Mouse (Mus musculus) embryonic fibroblast, embryonic 13.5 days (primary cell): Measurements from ENCODE around the gene Smdt1. TPM values are rescaled to one million over a fixed set of nuclear protein-coding genes. Genes with fewer than 3 reads are reported as not detected.

Experiments used
- H3K27ac ChIP-seq: 2 replicates; pipeline ENCODE4 v1.5.1; 2012; ENCODE audit warnings: low read length, control low read depth, inconsistent platforms; ENCODE audit not compliant: insufficient read depth
- H3K4me1 ChIP-seq: 2 replicates; pipeline ENCODE4 v1.6.1; 2011; ENCODE audit warnings: low read length; ENCODE audit not compliant: control insufficient read depth, insufficient read depth
- H3K4me3 ChIP-seq: 2 replicates; pipeline ENCODE4 v1.5.1; 2011; ENCODE audit warnings: mild to moderate bottlenecking, control low read depth, low read length; ENCODE audit not compliant: insufficient read depth
- CTCF ChIP-seq: IDR thresholded peaks from 2 replicates; pipeline ENCODE4 v1.5.1; 2011; ENCODE audit warnings: mild to moderate bottlenecking, control low read depth, low read length, moderate library complexity, borderline replicate concordance; ENCODE audit not compliant: insufficient read depth
- POLR2A ChIP-seq: IDR thresholded peaks from 2 replicates; pipeline ENCODE4 v1.6.1; 2011; ENCODE audit warnings: low read depth, mild to moderate bottlenecking, control low read depth, low read length, moderate library complexity
- polyA plus RNA-seq: library from polyadenylated mRNA; stranded (reverse); fragments of >200 nt; gene quantifications from 2 replicates; pipeline ENCODE4 v1.2.4, GENCODE M21; 2011; ENCODE audit warnings: low read depth; ENCODE audit not compliant: missing spikeins, insufficient read length

Smdt1 gene
- polyA plus RNA-seq, 1 experiment = 103 TPM

DNA sequence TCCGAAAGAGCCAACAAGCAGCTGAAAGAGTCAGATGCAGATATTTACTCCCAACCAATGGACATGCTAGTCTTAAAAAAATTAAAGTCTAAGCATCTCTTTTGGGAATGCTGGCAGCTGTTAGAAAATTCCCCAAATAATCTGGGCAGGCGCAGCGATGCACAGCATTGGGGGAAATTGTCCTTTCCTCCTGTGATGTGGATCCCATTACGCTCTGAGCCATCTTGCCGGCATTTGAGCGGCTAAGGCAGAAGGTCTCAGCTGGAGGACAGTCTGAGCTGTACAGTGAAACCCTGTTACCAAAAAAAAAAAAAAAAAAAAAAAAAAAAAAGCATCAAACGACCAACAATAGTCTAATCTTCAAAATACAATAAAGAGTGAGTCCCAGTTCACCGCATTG lies 16.6 kb upstream of the Smdt1 start:
- no peak overlapping the region for H3K27ac ChIP-seq

DNA sequence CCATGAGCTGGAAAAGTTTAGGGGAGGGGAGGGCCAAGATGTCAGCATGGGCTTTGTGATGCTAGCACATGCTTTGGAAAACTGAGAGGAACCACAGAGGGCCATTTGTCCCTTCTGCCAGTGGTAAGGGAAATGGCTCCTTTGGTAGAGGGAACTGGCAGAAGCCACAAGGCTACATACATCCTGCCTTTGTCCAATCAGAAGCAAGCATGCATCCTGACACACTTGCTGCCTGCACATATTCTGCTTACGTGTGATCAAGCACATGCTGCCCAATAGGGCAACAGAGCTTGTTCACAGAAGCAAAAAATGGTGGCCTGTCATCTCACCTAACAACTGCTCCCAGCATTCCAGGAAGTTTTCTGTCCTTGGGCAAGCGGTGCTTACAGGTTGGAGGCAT lies 13.4 kb upstream of the Smdt1 start:
- Histone ChIP-seq H3K4me3 (no peak overlapping the region), H3K4me1 (no peaks in the 10 kb centered on the region), H3K27ac (no peak overlapping the region)
- TF ChIP-seq POLR2A (no peak), CTCF (no peak)

More for the DNA sequence above, 16.6 kb upstream of the Smdt1 start:
- no peak for TF ChIP-seq POLR2A
- TF ChIP-seq CTCF = no peak
- no peak overlapping the region for H3K4me3 ChIP-seq
- H3K4me1 ChIP-seq = no peaks in the 10 kb centered on the region

DNA sequence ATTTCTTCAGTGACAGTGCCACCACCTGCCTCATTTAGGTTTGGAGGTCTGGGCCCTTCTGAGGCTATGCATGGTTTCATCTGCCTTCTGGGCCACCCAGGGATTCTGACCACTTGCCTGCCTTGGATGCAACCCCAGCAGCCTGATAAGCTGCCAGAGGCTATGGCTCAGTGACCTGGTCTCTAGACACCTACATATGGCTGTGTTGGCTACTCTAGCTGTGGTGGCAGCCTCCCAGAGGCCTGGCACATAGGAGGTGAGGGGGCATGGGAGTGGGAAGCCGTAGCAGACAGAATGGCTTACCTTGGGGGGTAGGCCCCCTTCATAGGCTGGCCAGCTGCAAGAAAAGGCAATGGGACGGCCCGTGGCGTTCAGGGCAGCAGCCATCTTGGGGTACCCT lies 3.6 kb upstream of the Smdt1 start:
- Histone ChIP-seq H3K27ac (no peak overlapping the region), H3K4me1 (peaks cover 5% of the 10 kb centered on the region; the same call in 1 of the 2 replicates), H3K4me3 (no peak overlapping the region)
- TF ChIP-seq CTCF (no peak), POLR2A (no peak)

DNA sequence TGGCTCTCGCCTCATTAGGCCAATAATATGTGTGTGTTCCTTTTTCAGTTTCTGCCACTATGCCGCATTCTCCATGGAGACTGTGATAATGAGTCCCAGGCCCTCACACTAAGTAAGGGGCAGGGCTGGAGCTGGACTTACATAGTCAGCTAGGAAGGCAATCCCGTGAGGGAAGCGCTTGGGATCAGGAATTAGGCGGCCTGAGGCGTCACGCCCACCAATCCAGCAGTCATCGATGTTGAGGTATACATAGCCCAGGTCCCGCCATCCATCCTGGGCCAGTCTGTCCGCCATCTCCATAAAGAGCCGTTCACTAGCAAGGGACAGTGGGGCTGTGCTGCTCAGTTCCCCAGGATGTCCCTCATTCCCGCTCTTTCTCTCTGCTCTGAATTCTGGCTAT lies 2.1 kb upstream of the Smdt1 start:
- Histone ChIP-seq H3K4me3 (no peak overlapping the region), H3K4me1 (peaks cover 5% of the 10 kb centered on the region; the same call in 1 of the 2 replicates), H3K27ac (no peak overlapping the region)
- no peak for TF ChIP-seq POLR2A
- TF ChIP-seq CTCF = no peak

DNA sequence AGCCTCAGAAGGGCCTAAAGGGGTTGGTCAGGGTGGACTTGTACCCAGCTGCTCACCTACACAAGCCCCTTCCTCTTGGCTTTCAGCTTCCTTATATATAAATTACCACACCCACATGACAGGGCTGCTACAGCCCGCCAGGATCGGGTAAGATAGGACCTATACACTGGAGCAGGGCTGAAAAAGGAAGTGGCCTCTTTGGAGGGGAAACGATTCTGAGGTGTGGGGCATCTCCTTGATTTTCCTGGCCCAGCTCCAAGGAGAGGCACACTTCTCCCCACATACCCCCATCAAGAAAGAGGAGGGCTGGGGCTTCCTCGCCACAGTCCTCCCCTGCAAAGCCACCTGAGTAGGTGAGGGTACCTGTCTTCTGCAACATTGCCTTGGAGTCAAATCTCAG lies 884 bp upstream of the Smdt1 start:
- Histone ChIP-seq H3K4me3 (peak overlapping the region; percentile 61), H3K4me1 (peaks cover 5% of the 10 kb centered on the region; the same call in 1 of the 2 replicates), H3K27ac (no peak overlapping the region)
- TF ChIP-seq CTCF (no peak), POLR2A (no peak)

DNA sequence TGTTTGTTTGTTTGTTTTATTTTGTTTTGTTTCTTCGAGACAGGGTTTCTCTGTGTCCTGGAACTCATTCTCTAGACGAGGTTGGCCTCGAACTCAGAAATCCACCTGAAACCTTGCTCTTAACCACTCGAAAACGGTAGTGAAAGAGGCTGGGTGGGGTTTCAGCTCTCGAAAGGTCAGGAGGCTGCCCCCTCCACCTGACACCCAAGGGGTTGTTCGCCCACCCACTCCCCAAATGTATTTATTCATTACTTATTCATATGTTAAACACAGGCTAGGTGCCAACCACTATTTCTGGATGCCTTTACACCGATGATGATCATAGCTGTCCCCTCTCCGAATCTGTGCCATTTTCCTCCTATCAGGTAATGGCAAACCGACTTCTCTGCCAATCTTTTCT lies 391 bp downstream of the Smdt1 start:
- Histone ChIP-seq H3K27ac (no peak overlapping the region), H3K4me3 (0 out of 2 replicates have a peak overlapping the region, but pooled peaks have one; percentile 17), H3K4me1 (peaks cover 5% of the 10 kb centered on the region; the same call in 1 of the 2 replicates)
- no peak for TF ChIP-seq POLR2A
- no peak for TF ChIP-seq CTCF

DNA sequence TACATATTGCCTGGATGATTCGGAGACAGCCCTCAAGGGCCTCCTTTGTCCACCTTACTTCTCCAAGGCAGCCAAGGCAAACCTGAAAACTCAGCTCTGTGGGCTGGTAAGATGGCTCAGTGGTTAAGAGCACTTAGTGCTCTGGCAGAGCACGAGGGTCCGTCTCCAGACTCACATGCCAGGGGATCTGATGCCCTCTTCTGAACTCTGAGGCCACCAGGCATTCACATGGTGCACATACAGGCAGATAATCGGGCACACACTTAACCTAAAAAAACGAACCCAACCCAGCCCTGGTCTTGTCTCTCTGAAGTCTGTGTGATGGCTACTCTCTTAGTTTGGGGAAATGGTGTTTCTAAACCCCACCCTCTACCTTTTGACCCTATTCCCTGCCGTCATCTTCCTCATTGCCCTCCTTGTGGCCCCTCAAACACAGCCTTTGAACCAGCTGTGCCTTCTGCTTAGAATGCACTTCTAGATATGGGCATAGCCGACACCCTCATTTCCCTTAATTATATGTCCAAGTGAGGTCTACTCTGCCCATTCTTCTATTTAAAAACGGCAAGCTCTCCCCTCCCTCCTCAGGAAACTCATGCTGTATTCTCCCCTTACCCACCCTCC lies 985 bp downstream of the Smdt1 start:
- TF ChIP-seq CTCF (no peak), POLR2A (no peak)
- Histone ChIP-seq H3K4me3 (no peak overlapping the region), H3K4me1 (peaks cover 5% of the 10 kb centered on the region; the same call in 1 of the 2 replicates), H3K27ac (no peak overlapping the region)

DNA sequence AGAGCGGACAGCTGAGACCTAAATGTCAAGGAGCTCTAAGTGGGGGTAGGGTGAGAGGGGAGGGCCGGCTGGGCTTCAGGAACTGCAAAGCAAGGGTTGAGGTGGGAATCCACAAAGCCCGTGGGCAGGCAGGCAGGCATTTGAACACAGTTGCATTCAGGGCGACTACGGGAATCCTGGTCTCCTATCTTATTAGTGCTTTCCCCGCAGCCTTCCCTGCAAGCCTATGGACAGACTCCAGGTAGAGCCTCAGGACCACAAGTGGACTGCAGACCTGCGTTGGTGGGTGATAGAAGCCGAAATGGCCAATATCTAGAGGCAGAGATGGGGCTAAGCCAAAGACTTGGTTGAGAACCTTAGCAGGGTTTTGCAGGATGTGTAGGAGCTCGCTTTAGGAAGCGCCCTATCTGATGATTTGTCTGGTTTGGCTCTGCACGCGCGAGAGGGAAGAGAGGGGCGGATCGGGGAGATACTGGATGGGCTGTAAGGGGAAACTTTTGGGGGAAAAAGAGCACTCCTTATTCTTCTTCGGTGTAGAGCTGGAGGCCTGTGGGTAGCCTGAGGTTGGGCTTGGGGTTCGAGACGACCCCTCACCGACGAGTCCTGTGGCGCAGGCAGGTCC lies 1.8 kb downstream of the Smdt1 start:
- no peak for TF ChIP-seq POLR2A
- no peak for TF ChIP-seq CTCF
- H3K4me3 ChIP-seq = peak overlapping the region; percentile 30; the same call in 1 of the 2 replicates
- H3K27ac ChIP-seq = no peak overlapping the region
- peaks cover 5% of the 10 kb centered on the region; the same call in 1 of the 2 replicates for H3K4me1 ChIP-seq

DNA sequence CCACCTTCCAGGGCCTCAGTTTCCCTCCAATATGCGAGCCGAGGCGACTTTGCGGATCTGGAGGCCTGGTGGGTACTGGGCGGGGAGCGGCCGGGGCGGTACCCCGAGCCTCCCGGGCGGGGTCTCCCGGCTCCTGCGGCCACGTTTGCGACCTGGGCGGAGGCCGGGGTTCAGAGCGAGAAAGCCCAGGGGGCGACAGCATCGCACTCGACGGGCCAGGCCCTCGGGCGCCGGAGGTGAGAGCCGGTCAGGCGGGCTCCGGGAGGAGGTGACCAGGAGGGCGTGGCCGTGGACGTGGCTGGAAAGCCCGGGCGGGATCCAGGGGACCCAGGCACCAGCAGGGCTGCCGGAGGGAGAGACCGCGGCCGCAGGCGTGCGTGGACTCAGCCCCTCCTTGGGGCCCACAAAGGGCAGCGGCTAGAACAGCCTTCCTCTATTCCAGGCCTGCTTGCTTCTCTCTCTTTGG lies 2.3 kb downstream of the Smdt1 start:
- H3K27ac ChIP-seq = peak overlapping the region; percentile 9; the same call in 1 of the 2 replicates
- peaks cover 5% of the 10 kb centered on the region; the same call in 1 of the 2 replicates for H3K4me1 ChIP-seq
- H3K4me3 ChIP-seq = peak overlapping the region; percentile 30
- TF ChIP-seq CTCF (no peak), POLR2A (peak; percentile 70)

DNA sequence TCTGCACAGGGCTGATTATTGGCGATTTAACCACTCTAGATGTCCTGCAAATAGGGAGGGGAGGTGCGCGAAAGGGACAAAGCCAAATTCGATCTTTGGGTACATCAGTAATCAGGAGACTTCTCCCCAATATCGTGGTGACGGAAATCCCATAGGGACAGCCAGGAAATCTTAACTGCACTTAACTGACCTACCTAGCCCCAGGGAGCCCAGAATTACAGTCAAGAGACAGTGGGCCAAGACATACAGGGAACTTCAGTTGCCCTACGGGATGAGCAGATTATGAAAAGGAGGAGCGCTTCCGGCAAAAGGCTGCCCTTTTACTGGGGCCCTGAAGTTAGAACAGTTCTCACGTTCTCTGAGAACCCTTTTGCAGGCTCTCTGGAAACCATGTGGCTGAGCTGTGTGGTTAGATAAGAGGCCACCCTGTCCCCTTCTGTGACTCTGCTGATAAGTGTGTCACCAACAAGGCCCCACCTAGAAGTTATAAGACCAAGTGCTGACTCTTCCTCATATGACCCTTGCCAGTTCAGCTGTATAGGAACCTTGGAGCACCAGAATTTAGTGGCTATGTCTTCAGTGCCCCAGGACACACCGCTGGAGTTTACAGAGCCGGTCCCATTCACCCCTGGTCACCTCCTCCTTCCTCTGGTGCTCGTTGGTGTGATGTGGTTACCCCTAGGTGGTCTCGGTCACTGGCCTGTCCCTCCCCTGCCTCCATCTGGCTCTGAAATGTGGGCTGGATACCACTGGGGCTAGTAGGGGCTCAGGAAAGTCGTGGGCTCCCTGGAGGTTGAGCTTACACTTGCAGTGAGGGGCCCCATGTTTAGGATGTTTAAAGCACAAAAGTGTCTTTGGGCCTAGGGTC lies 3.1 kb downstream of the Smdt1 start:
- H3K4me3 ChIP-seq = peak overlapping the region; percentile 30
- TF ChIP-seq CTCF (no peak), POLR2A (no peak)
- peak overlapping the region; percentile 9; the same call in 1 of the 2 replicates for H3K27ac ChIP-seq
- peaks cover 5% of the 10 kb centered on the region; the same call in 1 of the 2 replicates for H3K4me1 ChIP-seq
